In genomic region chr5:115215273-115216185, GRCm38 (mm10) we compare ENCODE assay signal across 10 mouse cellular contexts. TPM values are rescaled to one million over a fixed set of nuclear protein-coding genes. Genes with fewer than 3 reads are reported as not detected.
DNase-seq lines count a peak whose midpoint lies in the region; ATAC-seq and TF ChIP-seq lines count a peak whose summit lies in the region.
"Had no signal": no experiment of that assay in that cellular context is flagged by ENCODE, and none has a peak within 500 bp of the region (broad histone marks: within the 10 kb centered on the region; RNA-seq: fewer than 3 reads in every experiment).

No protein-coding gene starts in this region.

- no peak for DNase-seq in heart, postnatal 4 days
- DNase-seq in ES-E14 (ENCODE audit: low read depth, low spot score), result no peak
- DNase-seq in midbrain, embryonic 10.5 days (ENCODE audit: low spot score), result no peak
- no peak for DNase-seq in thymus, postnatal 36 days
- no peak for DNase-seq in adrenal gland, adult 2 months
- DNase-seq in thymus, adult 18-20 months, result no peak
- DNase-seq: kidney, adult 11 months; lung, postnatal 14 days had no signal

- 20% methylated on average over 27 of the region's 27 CpGs for WGBS in heart, embryonic 11.5 days (ENCODE audit: insufficient replicate concordance)
- whole genome bisulfite sequencing in forebrain, embryonic 15.5 days, result 10% methylated on average over 27 of the region's 27 CpGs
- WGBS in midbrain, embryonic 10.5 days, result 14% methylated on average over 27 of the region's 27 CpGs

- H3K4me1 ChIP-seq in heart, embryonic 11.5 days (ENCODE audit: control insufficient read depth, insufficient read depth, low read length), result peaks cover 10% of the 10 kb centered on the region
- peaks cover 5 to 8% of the 10 kb centered on the region in 2 experiments; a peak in 3 of 4 replicates for H3K4me1 ChIP-seq in ES-E14 (ENCODE audit: control insufficient read depth in 2 of 2, insufficient read depth in 2 of 2, low read length in 2 of 2, poor library complexity in 1 of 2)
- H3K4me1 ChIP-seq in forebrain, embryonic 15.5 days, result peaks cover 9% of the 10 kb centered on the region
- peaks cover 16% of the 10 kb centered on the region for H3K4me1 ChIP-seq in midbrain, embryonic 10.5 days

- peak overlapping the region; percentile 40 for H3K4me3 ChIP-seq in heart, embryonic 11.5 days (ENCODE audit: low read depth, low read length)
- peak overlapping the region; percentile 43 to 70 for H3K4me3 ChIP-seq in ES-E14 (ENCODE audit: insufficient read depth in 1 of 2, low read depth in 1 of 2, low read length in 2 of 2, poor library complexity in 1 of 2, severe bottlenecking in 1 of 2)
- peak overlapping the region; percentile 56 for H3K4me3 ChIP-seq in forebrain, embryonic 15.5 days
- H3K4me3 ChIP-seq in midbrain, embryonic 10.5 days, result peak overlapping the region; percentile 57

- in situ Hi-C loops in ES-E14 (cut with MboI; ENCODE audit: low sequenced_read_pairs in 2 of 2, unreplicated experiment in 2 of 2), result no loop called here

- H3K27me3 ChIP-seq in heart, embryonic 11.5 days (ENCODE audit: control insufficient read depth, insufficient read depth, low read length), result peaks cover 18% of the 10 kb centered on the region
- H3K27me3 ChIP-seq in forebrain, embryonic 15.5 days, result no peaks in the 10 kb centered on the region
- H3K27me3 ChIP-seq in midbrain, embryonic 10.5 days (ENCODE audit: low read depth, poor library complexity, severe bottlenecking), result peaks cover 60% of the 10 kb centered on the region

- H3K9ac ChIP-seq in heart, embryonic 11.5 days (ENCODE audit: low read depth, low read length), result peak overlapping the region; percentile 59; the same call in 1 of the 2 replicates
- H3K9ac ChIP-seq in ES-E14 (ENCODE audit: insufficient read depth, low read depth, low read length, poor library complexity, severe bottlenecking), result no peak overlapping the region; the same call in 1 of the 2 replicates
- peak overlapping the region; percentile 84 for H3K9ac ChIP-seq in forebrain, embryonic 15.5 days (replicated peaks)

- no peak overlapping the region for H3K27ac ChIP-seq in heart, embryonic 11.5 days (ENCODE audit: low read depth, low read length)
- no peak overlapping the region for H3K27ac ChIP-seq in ES-E14 (ENCODE audit: insufficient read depth, low read depth, low read length, poor library complexity, severe bottlenecking)
- peak overlapping the region; percentile 79 for H3K27ac ChIP-seq in forebrain, embryonic 15.5 days (replicated peaks)
- H3K27ac ChIP-seq in midbrain, embryonic 10.5 days (replicated peaks), result peak overlapping the region; percentile 82

- ATAC-seq in heart, embryonic 11.5 days (replicated peaks; ENCODE audit: insufficient number of reproducible peaks, low FRiP score, low TSS enrichment), result no peak
- peak; percentile 60 for ATAC-seq in forebrain, embryonic 15.5 days (replicated peaks)

- peaks cover 2% of the 10 kb centered on the region; the same call in 1 of the 2 replicates for H3K9me3 ChIP-seq in heart, embryonic 11.5 days (replicated peaks; ENCODE audit: control insufficient read depth, low read length)
- no peaks in the 10 kb centered on the region for H3K9me3 ChIP-seq in ES-E14 (ENCODE audit: control insufficient read depth, insufficient read depth, low read depth, low read length)
- no peaks in the 10 kb centered on the region for H3K9me3 ChIP-seq in forebrain, embryonic 15.5 days
- no peaks in the 10 kb centered on the region for H3K9me3 ChIP-seq in midbrain, embryonic 10.5 days (replicated peaks)

- H3K4me2 ChIP-seq in heart, embryonic 11.5 days, result peak overlapping the region; percentile 67
- H3K4me2 ChIP-seq in forebrain, embryonic 15.5 days (replicated peaks), result peak overlapping the region; percentile 74

- no peaks in the 10 kb centered on the region for H3K36me3 ChIP-seq in heart, embryonic 11.5 days (ENCODE audit: control insufficient read depth, insufficient read depth, low read length)
- H3K36me3 ChIP-seq in ES-E14 (ENCODE audit: control insufficient read depth, insufficient read depth, low read length, poor library complexity, severe bottlenecking), result no peaks in the 10 kb centered on the region
- H3K36me3 ChIP-seq in forebrain, embryonic 15.5 days, result no peaks in the 10 kb centered on the region
- no peaks in the 10 kb centered on the region for H3K36me3 ChIP-seq in midbrain, embryonic 10.5 days

TF ChIP-seq in ES-E14, 5 proteins besides CTCF, POLR2A, EP300 and RAD21:
- no peak for TF ChIP-seq CHD2 (IDR thresholded peaks at IDR 0.05; ENCODE audit: low read depth, low read length)
- no peak for TF ChIP-seq ZNF384 (IDR thresholded peaks at IDR 0.05; ENCODE audit: low read depth, low read length)

RNA-seq across cellular contexts. Expression of gene Pop5, which starts 20.1 kb away (rescaled TPM):
- 86.9 and 90.6 TPM in 2 replicates for polyA plus RNA-seq in heart, embryonic 11.5 days (2014; fragmentation: Nextera tagmentation; extraction: Ambion mirVana)
- 10 to 100 TPM; 21.1 to 26.1 TPM for total RNA-seq in heart, postnatal 4 days (2021)
- 155 and 174 TPM in 2 replicates for total RNA-seq in ES-E14 (2012; rRNA removed)
- 96.9 and 98.6 TPM in 2 replicates for polyA plus RNA-seq in forebrain, embryonic 15.5 days (2015; fragmentation: Nextera tagmentation; extraction: Ambion mirVana)
- 104 and 113 TPM in 2 replicates for polyA plus RNA-seq in midbrain, embryonic 10.5 days (2016; fragmentation: Nextera tagmentation; extraction: Ambion mirVana)
- 10 to 100 TPM; 53.1 to 84.0 TPM for total RNA-seq in adrenal gland, adult 2 months (2021)
- 194 and 250 TPM in 2 replicates for polyA plus RNA-seq in adrenal gland, adult 2 months (2012; rRNA removed)

RNA-seq across cellular contexts. Expression of gene Cabp1, which starts 21.3 kb away (rescaled TPM):
- polyA plus RNA-seq in heart, embryonic 11.5 days (2014; fragmentation: Nextera tagmentation; extraction: Ambion mirVana), result 0.63 and 1.3 TPM in 2 replicates
- total RNA-seq in heart, postnatal 4 days (2021), result 1 to 10 TPM; 5.5 to 6.6 TPM
- 14.9 and 25.2 TPM in 2 replicates for total RNA-seq in ES-E14 (2012; rRNA removed)
- polyA plus RNA-seq in forebrain, embryonic 15.5 days (2015; fragmentation: Nextera tagmentation; extraction: Ambion mirVana), result 9.2 and 9.8 TPM in 2 replicates
- 1.2 and 1.3 TPM in 2 replicates for polyA plus RNA-seq in midbrain, embryonic 10.5 days (2016; fragmentation: Nextera tagmentation; extraction: Ambion mirVana)
- total RNA-seq in adrenal gland, adult 2 months (2021), result 10 to 100 TPM; 37.7 to 57.1 TPM
- polyA plus RNA-seq in adrenal gland, adult 2 months (2012; rRNA removed), result 45.7 and 61.7 TPM in 2 replicates

RNA-seq across cellular contexts. Expression of gene Rnf10, which starts 57.2 kb away (rescaled TPM):
- 58.0 and 77.3 TPM in 2 replicates for polyA plus RNA-seq in heart, embryonic 11.5 days (2014; fragmentation: Nextera tagmentation; extraction: Ambion mirVana)
- 100 to 1,000 TPM; 277 to 284 TPM for total RNA-seq in heart, postnatal 4 days (2021)
- total RNA-seq in ES-E14 (2012; rRNA removed), result 134 and 138 TPM in 2 replicates
- polyA plus RNA-seq in forebrain, embryonic 15.5 days (2015; fragmentation: Nextera tagmentation; extraction: Ambion mirVana), result 185 and 191 TPM in 2 replicates
- polyA plus RNA-seq in midbrain, embryonic 10.5 days (2016; fragmentation: Nextera tagmentation; extraction: Ambion mirVana), result 133 and 134 TPM in 2 replicates
- total RNA-seq in adrenal gland, adult 2 months (2021), result 100 to 1,000 TPM; 225 to 258 TPM
- polyA plus RNA-seq in adrenal gland, adult 2 months (2012; rRNA removed), result 212 and 287 TPM in 2 replicates

RNA-seq across cellular contexts. Expression of gene Mlec, which starts 57.5 kb away (rescaled TPM):
- 68.9 and 77.8 TPM in 2 replicates for polyA plus RNA-seq in heart, embryonic 11.5 days (2014; fragmentation: Nextera tagmentation; extraction: Ambion mirVana)
- total RNA-seq in heart, postnatal 4 days (2021), result 100 to 1,000 TPM; 104 to 111 TPM
- total RNA-seq in ES-E14 (2012; rRNA removed), result 191 and 272 TPM in 2 replicates
- 22.7 and 27.7 TPM in 2 replicates for polyA plus RNA-seq in forebrain, embryonic 15.5 days (2015; fragmentation: Nextera tagmentation; extraction: Ambion mirVana)
- 56.5 and 69.5 TPM in 2 replicates for polyA plus RNA-seq in midbrain, embryonic 10.5 days (2016; fragmentation: Nextera tagmentation; extraction: Ambion mirVana)
- total RNA-seq in adrenal gland, adult 2 months (2021), result 100 to 1,000 TPM; 165 to 185 TPM
- 74.7 and 96.9 TPM in 2 replicates for polyA plus RNA-seq in adrenal gland, adult 2 months (2012; rRNA removed)

Comparison
In these comparisons a context has a peak if more than half of its experiments do, and no peak if none do; other contexts are left out.
1. H3K27ac ChIP-seq: peak in forebrain, embryonic 15.5 days (single experiment) and midbrain, embryonic 10.5 days (single experiment); none in heart, embryonic 11.5 days (single experiment) and ES-E14 (single experiment).
2. Peak in every context shown above with its lines, with median percentiles within 50 percentile points of each other: H3K4me3 ChIP-seq.